Comparison of ENCODE assay signal across 25 mouse cellular contexts in genomic region chr14:62842495-62842894, GRCm38 (mm10). TPM values are rescaled to one million over a fixed set of nuclear protein-coding genes. Genes with fewer than 3 reads are reported as not detected.
DNase-seq lines count a peak whose midpoint lies in the region; ATAC-seq and TF ChIP-seq lines count a peak whose summit lies in the region.
"Had no signal": no experiment of that assay in that cellular context is flagged by ENCODE, and none has a peak within 500 bp of the region (broad histone marks: within the 10 kb centered on the region; RNA-seq: fewer than 3 reads in every experiment).

No protein-coding gene starts in this region.

- H3K4me3 ChIP-seq in heart, embryonic 15.5 days, result no peak overlapping the region
- H3K4me3 ChIP-seq in CH12.LX (replicated peaks in 1 of 3; ENCODE audit: low read depth in 2 of 3, low read length in 2 of 3, poor library complexity in 1 of 3), result no peak overlapping the region
- no peak overlapping the region for H3K4me3 ChIP-seq in brown adipose tissue, adult 24 weeks (ENCODE audit: insufficient read depth, low read depth, low read length)
- H3K4me3 ChIP-seq: heart, adult 2 months; hindbrain, embryonic 10.5 days; liver, embryonic 13.5 days; neural tube, embryonic 12.5 days had no signal

- intact Hi-C loops in heart, postnatal 14 days (cut with DNase I), result no loop called here

- ATAC-seq in heart, embryonic 15.5 days (replicated peaks; ENCODE audit: insufficient number of reproducible peaks, insufficient read depth, low FRiP score, low read depth), result no peak
- ATAC-seq in granulocyte monocyte progenitor cell, adult 5-6 weeks (replicated peaks; ENCODE audit: poor library complexity, severe bottlenecking), result peak; percentile 40
- no peak for ATAC-seq in frontal cortex, adult (ENCODE audit: low TSS enrichment)
- ATAC-seq: forebrain, embryonic 14.5 days; hindbrain, postnatal 0 days; intestine, embryonic 16.5 days had no signal

- H3K27ac ChIP-seq in heart, embryonic 15.5 days, result 0 out of 2 replicates have a peak overlapping the region, but pooled peaks have one; percentile 19
- H3K27ac ChIP-seq in CH12.LX (ENCODE audit: insufficient read depth, low read depth), result no peak overlapping the region
- peak overlapping the region; percentile 78 for H3K27ac ChIP-seq in brown adipose tissue, adult 24 weeks (replicated peaks; ENCODE audit: low read depth, low read length)
- H3K27ac ChIP-seq: heart, adult 2 months; hindbrain, embryonic 10.5 days; hindbrain, postnatal 0 days; kidney, postnatal 0 days; liver, embryonic 13.5 days; neural tube, embryonic 12.5 days had no signal

- H3K79me2 ChIP-seq in CH12.LX (replicated peaks; ENCODE audit: control insufficient read depth, extremely low read depth, insufficient read depth, poor library complexity, severe bottlenecking), result peaks cover 3% of the 10 kb centered on the region; the same call in 1 of the 2 replicates

- H3K4me2 ChIP-seq in heart, embryonic 15.5 days, result no peak overlapping the region
- peak overlapping the region; percentile 63 for H3K4me2 ChIP-seq in CH12.LX (ENCODE audit: insufficient read depth, low read depth, poor library complexity, severe bottlenecking)
- H3K4me2 ChIP-seq: liver, embryonic 13.5 days; lung, embryonic 14.5 days; neural tube, embryonic 12.5 days had no signal

- no peaks in the 10 kb centered on the region; the same call in 1 of the 2 replicates for H3K36me3 ChIP-seq in heart, embryonic 15.5 days
- H3K36me3 ChIP-seq in CH12.LX (replicated peaks in 1 of 2; ENCODE audit: control insufficient read depth in 1 of 2, insufficient read depth in 1 of 2, low read length in 1 of 2), result peaks cover 0 to 11% of the 10 kb centered on the region in 2 experiments
- H3K36me3 ChIP-seq: liver, embryonic 13.5 days had no signal

- H3K9ac ChIP-seq in heart, embryonic 15.5 days, result no peak overlapping the region
- no peak overlapping the region for H3K9ac ChIP-seq in CH12.LX (ENCODE audit: insufficient read depth, low read depth)
- H3K9ac ChIP-seq: liver, embryonic 13.5 days; lung, embryonic 14.5 days; neural tube, embryonic 12.5 days had no signal

- H3K27me3 ChIP-seq in heart, embryonic 15.5 days, result no peaks in the 10 kb centered on the region
- no peaks in the 10 kb centered on the region for H3K27me3 ChIP-seq in CH12.LX (replicated peaks)
- H3K27me3 ChIP-seq: neural tube, embryonic 12.5 days had no signal

- no peak for TF ChIP-seq CTCF in CH12.LX (conservative IDR thresholded peaks at IDR 0.05 in 1 of 2, IDR thresholded peaks at IDR 0.05 in 1 of 2; ENCODE audit: low read depth in 2 of 2, low read length in 2 of 2)

- dilution Hi-C loops in CH12.LX (cut with MboI; ENCODE audit: extremely low pct_ligation_motif_present, extremely low pct_unique_long_range_greater_than_20kb, low sequenced_read_pairs), result no loop called here

- H3K4me1 ChIP-seq in heart, embryonic 15.5 days (replicated peaks), result peaks cover 47% of the 10 kb centered on the region
- H3K4me1 ChIP-seq in CH12.LX (ENCODE audit: control insufficient read depth in 1 of 2, insufficient read depth in 2 of 2), result peaks cover 13 to 54% of the 10 kb centered on the region in 2 experiments; a peak in 3 of 4 replicates
- peaks cover 33% of the 10 kb centered on the region for H3K4me1 ChIP-seq in brown adipose tissue, adult 24 weeks (ENCODE audit: control insufficient read depth, insufficient read depth, insufficient read length, low read length)

- H3K9me3 ChIP-seq in heart, embryonic 15.5 days (replicated peaks), result no peaks in the 10 kb centered on the region
- peaks cover 5% of the 10 kb centered on the region for H3K9me3 ChIP-seq in CH12.LX (replicated peaks; ENCODE audit: low read length)
- H3K9me3 ChIP-seq: hindbrain, embryonic 10.5 days; liver, embryonic 13.5 days; neural tube, embryonic 12.5 days had no signal

- TF ChIP-seq RAD21 in CH12.LX (IDR thresholded peaks at IDR 0.05; ENCODE audit: low read depth, low read length), result no peak

- no peak for DNase-seq in heart, postnatal 14 days
- DNase-seq in CH12.LX (ENCODE audit: extremely low read depth), result peak; percentile 62
- no peak for DNase-seq in Muller cell, postnatal 12 days (ENCODE audit: inconsistent ontology term)
- DNase-seq in B cell, adult 2 months, result no peak
- DNase-seq: adrenal gland, postnatal 36 days; cerebellum, adult 18-20 months; cerebellum, postnatal 14 days; embryo, embryonic 11 days; gastrocnemius, postnatal 10 days; heart, adult 2 months; layer of hippocampus, adult 9-11 months; liver, embryonic 13.5 days; lung, embryonic 14.5 days; midbrain, embryonic 14.5 days; thymus, postnatal 25 days had no signal

- TF ChIP-seq POLR2A in CH12.LX (IDR thresholded peaks at IDR 0.05; ENCODE audit: low read depth, low read length), result no peak

- in situ Hi-C loops in CH12.LX (cut with MboI; ENCODE audit: low pct_ligation_motif_present, low pct_unique_long_range_greater_than_20kb, low sequenced_read_pairs), result loop anchor here (10.0 kb wide), 1 partner anchor 82 kb away; no protein-coding TSS in a partner anchor

- TF ChIP-seq EP300 in CH12.LX (IDR thresholded peaks at IDR 0.05; ENCODE audit: low read length), result peak; percentile 53

TF ChIP-seq in CH12.LX, 34 proteins besides CTCF, POLR2A, EP300 and RAD21:
- TF ChIP-seq MYC (IDR thresholded peaks at IDR 0.05; ENCODE audit: low read depth, low read length) (no peak), CHD2 (IDR thresholded peaks at IDR 0.05; ENCODE audit: low read length) (no peak), JUND (conservative IDR thresholded peaks at IDR 0.05; ENCODE audit: low read depth, low read length) (no peak), ZNF384 (IDR thresholded peaks at IDR 0.05; ENCODE audit: low read depth, low read length) (no peak), ZKSCAN1 (IDR thresholded peaks at IDR 0.05; ENCODE audit: borderline replicate concordance, low read depth, low read length) (no peak), JUN (IDR thresholded peaks at IDR 0.05; ENCODE audit: insufficient read depth, low read depth, low read length) (no peak), UBTF (IDR thresholded peaks at IDR 0.05; ENCODE audit: low read depth, low read length) (no peak), PAX5 (IDR thresholded peaks at IDR 0.05; ENCODE audit: low read length) (no peak), ELF1 (IDR thresholded peaks at IDR 0.05; ENCODE audit: low read depth, low read length) (no peak; the same call in 1 of the 2 replicates), MAFK (IDR thresholded peaks at IDR 0.05; ENCODE audit: insufficient replicate concordance, low read length) (no peak), E2F4 (IDR thresholded peaks at IDR 0.05; ENCODE audit: insufficient replicate concordance, low read depth, low read length) (no peak), ETS1 (conservative IDR thresholded peaks at IDR 0.05; ENCODE audit: low read depth, low read length) (0 out of 2 replicates have a peak, but pooled peaks have one; percentile 36), IRF4 (IDR thresholded peaks at IDR 0.05; ENCODE audit: low read depth, low read length) (peak; percentile 66; the same call in 1 of the 2 replicates)

RNA-seq across cellular contexts. Expression of gene Wdfy2, which starts 5.0 kb away (rescaled TPM):
- 3.0 and 4.8 TPM in 2 replicates for polyA plus RNA-seq in heart, embryonic 15.5 days (2015; fragmentation: Nextera tagmentation; extraction: Ambion mirVana)
- 1 to 10 TPM; 8.1 to 8.6 TPM for total RNA-seq in heart, postnatal 14 days (2021)
- total RNA-seq in CH12.LX (2012; rRNA removed) (3.9 and 6.3 TPM in 2 replicates), CH12.LX (2014; rRNA removed) (6.7 and 7.6 TPM in 2 replicates)
- polyA plus RNA-seq in CH12.LX (2012; ENCODE audit: insufficient read length, low read depth), result 5.5 and 6.6 TPM in 2 replicates
- 8.7 and 9.6 TPM in 2 replicates for polyA plus RNA-seq in brown adipose tissue, adult 24 weeks (2012; ENCODE audit: insufficient read depth, insufficient read length, missing spikeins)
- total RNA-seq in granulocyte monocyte progenitor cell, adult 5-6 weeks (2014; fragmentation: Nextera tagmentation), result 18.9 and 21.0 TPM in 2 replicates
- 23.7 and 25.3 TPM in 2 replicates for total RNA-seq in granulocyte monocyte progenitor cell, adult 5-6 weeks (2017)
